Mouse (Mus musculus) urinary bladder, postnatal 4 days (tissue): ENCODE data around the gene Cd209a.
A peak's percentile ranks its signal among the peaks of the same experiment; 100 is the strongest.
"Not testable (repeated sequence)": the region's sequence is repeated elsewhere in the genome, so short reads cannot be mapped to it uniquely, and the experiment has no call there.

Experiments used
- DNase-seq, 2 experiments: peaks; one replicate each; pipeline ENCODE4 v3.0.0; 2021 to 2022; ENCODE audit warnings: low spot score in 2 of 2

Gene Cd209a

DNA sequence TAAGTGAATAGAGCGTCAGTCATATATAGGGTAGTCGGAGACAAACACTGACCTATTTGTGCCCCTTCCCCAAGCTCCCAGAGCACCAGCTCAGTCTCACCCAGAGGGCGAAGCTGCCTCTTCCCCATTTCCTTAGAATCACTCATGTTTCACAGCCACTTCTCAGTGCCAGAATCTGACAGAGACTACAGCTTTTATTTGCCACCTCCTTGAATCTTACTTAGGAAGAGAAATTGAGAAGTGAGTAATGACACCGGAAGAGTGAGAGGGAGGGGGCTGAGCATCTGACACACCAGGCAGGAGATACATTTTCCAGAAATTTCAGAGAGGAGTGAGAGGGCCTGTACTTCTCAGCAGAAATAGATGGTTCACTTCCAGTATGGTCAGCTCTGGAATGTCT, at the start of gene Cd209a:
Gene Cd209a (minus strand): TSS at position 224 of the 400 bp plus-strand sequence.
- no peak for DNase-seq

- not testable (repeated sequence) for DNase-seq
Observed at GRCm38 (mm10) chr8:3768641-3769040, 19.9 kb upstream of the Cd209a start.

- peak; percentile 47 to 92 for DNase-seq
Observed at GRCm38 (mm10) chr8:3754261-3754850, 5.6 kb upstream of the Cd209a start.

DNA sequence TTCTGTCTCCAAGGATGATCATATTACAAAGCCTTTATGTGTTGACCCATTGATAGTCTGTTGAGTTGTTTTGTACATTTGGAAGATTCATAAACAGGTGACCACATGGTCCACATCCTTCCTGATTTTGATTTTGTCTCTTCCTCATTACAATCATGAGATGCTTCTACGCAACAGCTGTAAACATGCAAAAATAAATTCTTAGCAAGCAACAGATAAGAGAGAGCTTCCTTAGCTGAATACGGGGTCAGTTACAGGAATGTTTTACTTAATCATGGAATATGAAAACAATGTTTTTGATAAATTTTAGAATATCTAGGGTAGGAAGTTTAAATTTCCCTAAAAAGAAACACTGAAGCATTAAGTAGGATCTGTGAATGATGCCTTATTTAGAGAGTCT, 11.8 kb downstream of the Cd209a start:
- no peak for DNase-seq

DNA sequence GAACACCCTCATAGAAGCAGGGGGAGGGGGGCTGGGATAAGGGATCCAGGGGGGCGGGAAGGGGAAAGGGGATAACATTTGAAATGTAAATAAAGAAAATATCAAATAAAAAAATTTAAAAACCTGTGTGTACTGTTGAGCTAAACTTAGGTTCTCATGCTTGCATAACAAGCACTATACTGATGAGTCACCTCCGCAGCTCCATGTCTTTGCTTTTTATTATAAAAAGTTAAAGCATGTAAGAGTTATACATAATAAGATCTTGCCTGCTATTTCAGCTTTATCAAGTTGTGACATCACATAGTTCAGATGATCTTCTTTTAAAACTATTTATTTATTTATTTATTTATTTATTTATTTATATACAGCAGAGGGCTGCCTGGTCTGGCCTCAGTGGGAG, 13.2 kb downstream of the Cd209a start:
- no peak for DNase-seq

DNA sequence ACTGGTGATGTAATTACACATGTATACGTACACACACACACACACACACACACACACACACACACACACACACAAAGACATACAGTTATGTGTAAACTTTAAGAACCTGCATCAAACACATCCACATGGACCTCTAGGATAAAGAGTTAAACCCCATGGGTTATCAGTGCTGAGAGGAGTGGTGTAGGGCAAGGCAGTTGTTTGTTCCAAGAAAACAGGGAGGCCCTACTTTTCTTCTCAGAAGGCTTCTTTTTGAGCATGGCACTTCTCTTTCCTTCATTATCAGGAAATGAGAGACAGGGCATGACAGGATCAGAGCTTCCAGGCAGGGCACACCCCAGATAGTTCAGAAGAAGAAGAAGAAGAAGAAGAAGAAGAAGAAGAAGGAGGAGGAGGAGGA, 14.7 kb downstream of the Cd209a start:
- DNase-seq = no peak

GRCm38 (mm10) chr8:3721041-3721440, 27.7 kb downstream of the Cd209a start:
- no peak for DNase-seq

DNA sequence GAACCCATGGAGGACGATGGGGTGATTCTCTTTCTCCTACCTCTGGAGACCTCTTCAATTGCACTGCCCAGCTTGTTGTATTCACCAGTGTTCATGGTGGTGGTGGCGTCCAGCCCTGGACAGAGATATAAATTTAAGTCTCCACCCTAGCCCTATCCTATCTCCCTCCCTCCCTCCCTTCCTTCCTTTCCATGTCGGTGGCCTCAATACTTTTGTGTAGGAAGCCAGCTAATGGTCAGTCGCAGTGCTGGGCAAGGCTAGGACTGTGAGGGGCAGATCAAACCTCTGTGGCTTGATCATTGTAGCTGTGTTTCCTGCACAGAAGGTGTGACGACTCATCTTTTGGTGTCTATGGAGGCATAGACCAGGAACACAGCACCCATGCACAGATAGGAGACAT, 28.2 kb downstream of the Cd209a start, which contains the start of gene Clec4g:
Gene Clec4g (minus strand): TSS at position 101 of the 400 bp plus-strand sequence.
- DNase-seq = no peak

DNA sequence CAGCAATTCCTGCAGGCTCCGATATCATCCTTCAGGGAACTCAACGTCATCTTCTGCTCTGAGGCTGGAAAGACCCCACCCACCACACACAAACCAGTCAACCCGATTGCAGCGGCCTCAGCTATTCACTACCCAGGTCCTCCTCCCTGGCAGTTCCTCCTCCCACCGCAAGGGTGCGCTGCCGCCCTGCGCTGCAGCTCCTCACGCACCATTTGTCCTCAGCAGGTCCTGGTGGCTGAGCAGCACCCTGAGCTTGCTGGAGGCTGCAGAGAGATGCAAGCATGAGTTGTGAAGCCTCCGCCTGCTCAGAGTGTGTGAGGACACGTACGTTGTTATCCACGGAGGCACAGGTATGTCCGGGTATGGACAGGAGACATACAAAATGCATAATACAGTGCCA, 30.2 kb downstream of the Cd209a start:
- DNase-seq = peak; percentile 51 to 73

DNA sequence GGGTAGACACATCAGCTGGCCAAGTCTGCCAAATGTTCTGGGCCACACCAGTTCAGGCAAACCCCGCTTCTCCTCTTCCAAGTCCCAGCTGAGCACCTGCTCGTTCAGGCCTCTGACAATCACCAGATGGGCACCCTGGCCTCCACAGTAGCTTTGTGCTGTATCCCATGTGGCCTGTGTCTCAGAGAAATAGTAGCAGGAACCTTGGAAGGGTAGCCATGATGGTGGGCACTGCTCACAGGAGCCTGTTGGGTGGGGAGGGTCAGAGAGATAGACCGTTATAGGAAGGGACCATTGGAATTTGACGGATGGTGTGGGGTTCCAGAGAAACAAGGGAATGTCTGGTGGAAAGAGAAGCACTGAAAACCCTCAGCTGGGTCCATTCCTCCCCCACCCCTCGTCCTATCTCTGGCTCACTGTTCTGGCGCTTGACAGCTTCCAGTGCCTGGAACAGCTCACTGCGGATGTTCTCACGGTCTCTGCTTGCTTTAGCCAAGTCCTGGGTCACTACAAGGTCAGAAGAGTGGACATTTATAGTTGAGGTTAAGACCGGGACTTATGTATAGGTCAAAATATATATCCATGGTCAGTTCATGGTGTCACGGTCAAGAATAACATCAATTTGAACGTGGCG, 31.3 kb downstream of the Cd209a start:
- no peak for DNase-seq

DNA sequence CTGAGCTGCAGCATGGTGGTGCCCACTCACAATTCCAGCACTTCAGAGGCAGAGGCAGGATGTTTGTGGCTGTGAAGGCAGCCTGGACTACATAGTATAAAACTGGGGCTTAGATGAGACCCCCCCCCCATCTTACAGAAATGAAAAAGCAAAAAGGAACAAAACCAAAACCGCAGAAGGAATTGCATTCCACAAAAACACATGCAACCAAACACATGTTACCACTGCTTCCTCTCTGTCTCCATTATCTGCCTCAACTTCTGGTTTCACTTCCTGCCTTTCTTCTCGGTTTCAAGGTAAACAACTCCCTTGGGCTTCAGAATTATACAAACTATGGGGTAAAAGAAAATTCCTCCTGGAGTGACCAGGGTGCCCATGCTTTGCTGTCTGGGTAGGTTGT, 37.1 kb downstream of the Cd209a start:
- DNase-seq = no peak

DNA sequence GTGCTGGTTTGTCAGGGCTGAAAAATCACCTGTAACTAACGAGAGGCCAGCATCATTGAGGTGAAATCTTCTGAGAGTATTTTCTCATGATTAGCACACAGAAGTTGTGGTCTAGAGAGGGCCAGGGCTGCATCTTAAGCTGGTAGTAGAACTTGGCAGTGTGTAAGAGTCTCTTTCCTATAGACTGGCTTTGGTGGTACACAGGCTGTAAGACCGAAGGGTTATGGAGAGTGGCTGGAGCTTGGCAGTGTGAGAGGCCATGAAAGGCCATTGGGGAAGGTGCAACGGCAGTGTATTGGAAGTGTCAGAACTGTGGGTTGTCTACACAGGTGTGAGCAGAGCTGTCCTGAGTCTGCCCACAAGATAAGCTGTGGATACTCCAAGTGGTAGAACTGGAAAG, 38.5 kb downstream of the Cd209a start:
- DNase-seq = no peak

- no peak for DNase-seq
Observed at GRCm38 (mm10) chr8:3707611-3708010, 41.2 kb downstream of the Cd209a start.

GRCm38 (mm10) chr8:3705711-3706110, 43.1 kb downstream of the Cd209a start:
- no peak for DNase-seq

- DNase-seq = no peak
Observed at GRCm38 (mm10) chr8:3701491-3701890, 47.3 kb downstream of the Cd209a start.

DNA sequence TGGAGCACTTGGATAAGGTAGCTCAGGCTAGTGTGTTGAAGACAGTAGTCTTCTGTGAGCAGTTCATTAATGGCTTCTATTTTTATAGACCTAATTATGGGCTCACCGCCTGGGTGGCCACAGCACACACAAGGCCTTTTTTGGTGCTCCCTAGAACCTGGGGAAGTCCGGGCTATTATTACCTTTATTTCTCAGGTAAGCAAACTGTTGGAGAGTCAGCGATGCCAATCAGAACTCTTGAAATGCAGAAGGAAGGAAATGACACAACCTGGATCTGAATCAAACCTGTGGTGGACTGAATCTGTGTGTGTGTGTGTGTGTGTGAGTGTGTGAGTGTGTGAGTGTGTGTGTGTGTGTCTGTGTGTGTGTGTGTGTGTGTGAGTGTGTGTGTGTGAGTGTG, 54.7 kb downstream of the Cd209a start, which contains the start of gene Fcer2a:
Gene Fcer2a (minus strand): TSS at position 55 of the 400 bp plus-strand sequence.
- no peak for DNase-seq
